Mouse (Mus musculus): ENCODE data around the gene Rgs6.

DNA sequence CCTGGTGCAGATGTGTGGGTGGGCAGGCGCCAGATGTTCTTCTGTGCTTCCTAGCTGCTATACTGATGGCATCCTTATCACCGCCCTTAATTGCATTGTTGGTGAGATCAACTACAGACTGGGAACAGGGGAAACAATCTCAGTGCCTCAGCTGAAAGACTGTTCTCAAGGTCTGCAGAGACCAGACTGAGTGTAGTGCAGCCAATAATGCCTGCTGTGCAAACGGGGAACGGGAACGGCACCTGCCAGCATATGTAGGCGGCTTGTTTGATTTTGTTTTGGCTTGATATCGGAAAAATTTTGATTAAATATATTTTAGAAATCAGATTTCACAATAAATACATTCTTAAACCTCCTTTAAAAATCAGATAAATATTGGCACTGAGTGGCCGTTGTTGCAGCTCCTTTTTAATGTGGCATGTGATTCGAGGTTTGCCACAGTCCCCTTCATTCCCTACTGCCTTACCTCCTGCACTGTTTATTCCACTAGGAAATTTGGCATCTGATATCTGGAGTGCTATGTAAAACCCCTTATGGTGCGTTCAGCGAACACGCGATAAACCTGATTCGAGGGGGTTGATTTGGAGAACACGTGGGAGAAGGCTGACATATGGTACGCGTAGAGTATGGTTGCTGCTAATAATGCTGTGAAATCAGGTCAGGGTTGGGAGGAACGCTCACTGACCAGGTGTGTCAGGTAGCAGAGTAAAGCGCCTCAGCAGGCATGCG lies 333.4 kb downstream of the Rgs6 start:
- TF ChIP-seq POLR2A (IDR thresholded peaks at IDR 0.05; ENCODE audit: insufficient read depth, low read length) (no peak), CTCF (IDR thresholded peaks at IDR 0.05; ENCODE audit: low read depth, low read length) (no peak), EP300 (IDR thresholded peaks at IDR 0.05; ENCODE audit: insufficient read depth, low read depth, low read length) (no peak)

Measured in ES-Bruce4 (cell line).